Mouse (Mus musculus) embryonic fibroblast, embryonic 13.5 days (primary cell): Measurements from ENCODE around the gene Cdk14.

Source experiments
- CTCF ChIP-seq: IDR thresholded peaks from 2 replicates; pipeline ENCODE4 v1.5.1; 2011; ENCODE audit warnings: mild to moderate bottlenecking, control low read depth, low read length, moderate library complexity, borderline replicate concordance; ENCODE audit not compliant: insufficient read depth
- POLR2A ChIP-seq: IDR thresholded peaks from 2 replicates; pipeline ENCODE4 v1.6.1; 2011; ENCODE audit warnings: low read depth, mild to moderate bottlenecking, control low read depth, low read length, moderate library complexity

GRCm38 (mm10) chr5:5109621-5110020, 310.5 kb downstream of the Cdk14 start:
- TF ChIP-seq CTCF (no peak), POLR2A (no peak)
